Mouse (Mus musculus): ENCODE data around the gene Drc3. TPM values are rescaled to one million over a fixed set of nuclear protein-coding genes. Genes with fewer than 3 reads are reported as not detected.

Gene Drc3
- polyA plus RNA-seq, 1 experiment from 2014 or later, result 0.69 TPM

DNA sequence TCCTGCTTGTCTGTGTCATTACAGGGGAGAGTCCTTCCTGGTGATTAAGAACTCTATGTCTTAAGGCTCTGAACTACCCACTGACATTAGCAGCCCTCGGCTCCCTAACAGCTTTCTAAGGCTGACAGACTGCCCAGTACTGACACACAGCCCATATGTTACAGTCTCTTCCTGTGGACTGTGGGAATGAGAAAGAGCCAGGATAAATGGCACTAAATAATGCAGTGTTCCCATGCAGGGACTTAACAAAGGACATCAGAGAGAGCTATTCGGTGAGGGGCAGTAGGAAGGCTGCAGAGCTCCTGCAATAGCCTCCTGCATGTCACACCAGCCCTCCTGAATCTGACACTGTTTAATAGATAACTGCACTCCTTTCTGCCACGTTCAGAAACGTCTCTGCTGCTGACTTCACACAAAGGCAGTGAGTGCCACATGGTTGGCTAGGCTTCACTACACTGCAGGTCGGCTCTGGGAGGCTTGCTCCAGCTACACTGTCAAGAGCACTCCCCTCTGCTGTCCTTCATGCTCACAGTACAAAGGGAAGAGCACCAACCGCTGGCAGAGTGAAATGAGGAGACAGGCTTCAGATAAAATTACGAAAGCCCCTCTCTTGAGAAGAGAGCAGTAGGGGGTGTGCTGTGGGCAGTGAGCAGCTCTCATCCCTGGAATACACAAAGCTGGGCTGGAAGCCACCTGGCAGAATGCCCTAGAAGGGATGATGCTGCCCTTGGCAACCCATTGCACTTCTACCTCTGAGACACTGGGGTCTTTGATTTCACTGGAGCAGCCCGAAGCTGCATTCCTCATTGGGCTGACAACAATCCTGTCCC, 41.9 kb upstream of the Drc3 start:
- H3K9me3 ChIP-seq (ENCODE audit: control insufficient read depth, low read length), result no peaks in the 10 kb centered on the region
- peak; percentile 68 for DNase-seq (ENCODE audit: low spot score)
- H3K4me3 ChIP-seq (ENCODE audit: low read depth, low read length), result no peak overlapping the region
- peak overlapping the region; percentile 94 for H3K27ac ChIP-seq (ENCODE audit: low read depth, low read length)
- H3K4me1 ChIP-seq (ENCODE audit: control insufficient read depth, insufficient read depth, low read length), result peaks cover 21% of the 10 kb centered on the region
- WGBS, result 6% methylated on average over 8 of the region's 8 CpGs
- H3K9ac ChIP-seq (ENCODE audit: low read length), result peak overlapping the region; percentile 47
- H3K36me3 ChIP-seq (ENCODE audit: control insufficient read depth, insufficient read depth, low read length), result no peaks in the 10 kb centered on the region
- H3K27me3 ChIP-seq (ENCODE audit: control insufficient read depth, insufficient read depth, low read length), result no peaks in the 10 kb centered on the region
- peak overlapping the region; percentile 25; the same call in 1 of the 2 replicates for H3K4me2 ChIP-seq (ENCODE audit: low read depth)
- ATAC-seq (ENCODE audit: insufficient read depth, low FRiP score, low TSS enrichment), result peak; percentile 85

- no peak overlapping the region for H3K4me3 ChIP-seq (ENCODE audit: low read depth, low read length)
- no peak for DNase-seq (ENCODE audit: low spot score)
- H3K27ac ChIP-seq (ENCODE audit: low read depth, low read length), result no peak overlapping the region
- H3K4me1 ChIP-seq (ENCODE audit: control insufficient read depth, insufficient read depth, low read length), result peaks cover 16% of the 10 kb centered on the region
- ATAC-seq (ENCODE audit: insufficient read depth, low FRiP score, low TSS enrichment), result no peak
- 74% methylated on average over 7 of the region's 7 CpGs for WGBS
- no peaks in the 10 kb centered on the region for H3K9me3 ChIP-seq (ENCODE audit: control insufficient read depth, low read length)
- H3K27me3 ChIP-seq (ENCODE audit: control insufficient read depth, insufficient read depth, low read length), result no peaks in the 10 kb centered on the region
- no peaks in the 10 kb centered on the region for H3K36me3 ChIP-seq (ENCODE audit: control insufficient read depth, insufficient read depth, low read length)
- H3K4me2 ChIP-seq (ENCODE audit: low read depth), result no peak overlapping the region
- no peak overlapping the region for H3K9ac ChIP-seq (ENCODE audit: low read length)
Observed at GRCm38 (mm10) chr11:60316250-60316649, 36.9 kb upstream of the Drc3 start.

- H3K27ac ChIP-seq (ENCODE audit: low read depth, low read length), result no peak overlapping the region
- H3K9me3 ChIP-seq (ENCODE audit: control insufficient read depth, low read length), result no peaks in the 10 kb centered on the region
- no peaks in the 10 kb centered on the region for H3K36me3 ChIP-seq (ENCODE audit: control insufficient read depth, insufficient read depth, low read length)
- 84% methylated on average over 8 of the region's 8 CpGs for WGBS
- H3K9ac ChIP-seq (ENCODE audit: low read length), result no peak overlapping the region
- peaks cover 10% of the 10 kb centered on the region for H3K4me1 ChIP-seq (ENCODE audit: control insufficient read depth, insufficient read depth, low read length)
- ATAC-seq (ENCODE audit: insufficient read depth, low FRiP score, low TSS enrichment) (no peak), DNase-seq (ENCODE audit: low spot score) (no peak)
- no peak overlapping the region for H3K4me3 ChIP-seq (ENCODE audit: low read depth, low read length)
- H3K27me3 ChIP-seq (ENCODE audit: control insufficient read depth, insufficient read depth, low read length), result no peaks in the 10 kb centered on the region
- H3K4me2 ChIP-seq (ENCODE audit: low read depth), result no peak overlapping the region
Observed at GRCm38 (mm10) chr11:60316883-60317282, 36.2 kb upstream of the Drc3 start.

DNA sequence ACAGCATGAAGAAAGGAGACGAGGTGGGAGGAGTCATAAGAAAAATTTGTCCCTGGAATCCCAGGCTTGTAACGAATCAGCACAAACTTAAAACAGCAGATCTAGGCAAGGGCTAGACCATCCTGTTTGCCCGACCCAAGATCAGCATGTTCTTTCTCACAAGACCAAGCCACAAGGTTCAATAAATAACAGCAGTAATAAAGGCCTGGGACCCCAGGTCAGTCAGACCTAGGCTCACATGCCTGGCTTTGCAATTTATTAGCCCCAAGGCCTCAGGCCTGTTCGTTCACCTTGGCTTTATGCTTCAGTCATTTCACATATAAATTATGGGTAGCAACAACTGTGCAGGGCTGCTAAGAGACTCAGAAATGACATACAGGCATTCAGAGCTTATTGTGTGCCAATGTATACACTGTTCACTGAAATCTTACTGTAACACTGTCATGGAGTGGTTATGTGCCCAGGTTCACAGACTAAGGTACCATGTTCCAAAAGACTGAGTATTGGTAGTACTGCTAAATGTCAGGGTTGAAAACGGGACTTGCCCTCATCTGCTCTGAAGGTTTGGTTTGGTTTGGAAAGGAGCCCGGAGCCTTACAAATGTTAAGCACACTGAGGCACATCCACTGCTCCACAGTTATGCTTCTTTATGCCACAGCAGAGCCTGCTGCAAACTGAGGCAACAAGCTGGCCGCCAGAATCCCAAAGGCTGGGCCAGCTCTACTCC, 35.6 kb upstream of the Drc3 start:
- Histone ChIP-seq H3K27me3 (ENCODE audit: control insufficient read depth, insufficient read depth, low read length) (no peaks in the 10 kb centered on the region), H3K36me3 (ENCODE audit: control insufficient read depth, insufficient read depth, low read length) (no peaks in the 10 kb centered on the region), H3K9ac (ENCODE audit: low read length) (no peak overlapping the region), H3K4me3 (ENCODE audit: low read depth, low read length) (no peak overlapping the region), H3K4me2 (ENCODE audit: low read depth) (no peak overlapping the region), H3K9me3 (ENCODE audit: control insufficient read depth, low read length) (no peaks in the 10 kb centered on the region), H3K27ac (ENCODE audit: low read depth, low read length) (no peak overlapping the region), H3K4me1 (ENCODE audit: control insufficient read depth, insufficient read depth, low read length) (peaks cover 5% of the 10 kb centered on the region)
- no peak for DNase-seq (ENCODE audit: low spot score)
- no peak for ATAC-seq (ENCODE audit: insufficient read depth, low FRiP score, low TSS enrichment)
- 75% methylated on average over 7 of the region's 7 CpGs for WGBS

GRCm38 (mm10) chr11:60318716-60319115, 34.4 kb upstream of the Drc3 start:
- DNase-seq (ENCODE audit: low spot score) (no peak), ATAC-seq (ENCODE audit: insufficient read depth, low FRiP score, low TSS enrichment) (no peak)
- Histone ChIP-seq H3K4me1 (ENCODE audit: control insufficient read depth, insufficient read depth, low read length) (peaks cover 3% of the 10 kb centered on the region; the same call in 1 of the 2 replicates), H3K27ac (ENCODE audit: low read depth, low read length) (no peak overlapping the region), H3K9me3 (ENCODE audit: control insufficient read depth, low read length) (no peaks in the 10 kb centered on the region), H3K27me3 (ENCODE audit: control insufficient read depth, insufficient read depth, low read length) (no peaks in the 10 kb centered on the region), H3K4me2 (ENCODE audit: low read depth) (no peak overlapping the region), H3K4me3 (ENCODE audit: low read depth, low read length) (no peak overlapping the region), H3K36me3 (ENCODE audit: control insufficient read depth, insufficient read depth, low read length) (no peaks in the 10 kb centered on the region), H3K9ac (ENCODE audit: low read length) (no peak overlapping the region)
- WGBS, result 58% methylated on average over 5 of the region's 5 CpGs

DNA sequence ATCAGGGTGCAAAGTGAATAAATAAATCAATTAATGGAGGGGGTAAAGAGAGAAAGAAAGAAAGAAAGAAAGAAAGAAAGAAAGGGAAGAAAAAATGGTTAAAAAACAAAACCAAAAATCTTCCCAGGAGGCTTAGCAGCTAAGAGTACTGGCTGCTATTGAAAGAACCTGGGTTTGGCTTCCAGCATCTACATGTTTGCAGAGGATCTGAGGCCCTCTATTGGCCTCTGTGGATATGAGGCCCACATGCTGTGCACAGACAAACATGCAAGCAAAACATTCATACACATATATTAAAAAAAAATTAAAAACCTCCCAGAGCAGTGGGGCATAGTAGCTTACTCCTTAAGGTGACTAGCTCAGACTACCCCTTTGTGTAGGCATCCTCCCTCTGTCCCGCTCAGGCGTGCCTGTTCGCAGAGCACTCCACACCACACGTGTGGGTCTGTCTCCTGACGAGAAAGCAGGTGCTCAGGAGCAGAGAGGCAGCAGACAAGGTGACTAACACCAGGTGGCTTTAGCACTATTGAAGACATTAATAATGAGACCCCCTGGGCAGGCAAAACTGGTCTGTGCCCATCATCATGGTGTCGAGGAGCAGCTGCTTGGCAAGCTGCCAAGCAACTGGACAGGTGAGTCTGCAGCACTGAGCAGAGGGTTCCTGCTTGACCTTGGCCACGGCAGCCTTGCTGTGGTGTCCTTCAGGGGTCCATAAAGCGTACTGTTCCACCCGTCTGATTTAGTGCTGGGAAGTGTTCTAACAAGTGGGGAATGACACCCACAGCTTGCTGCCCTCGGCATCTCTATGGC, 33.7 kb upstream of the Drc3 start:
- H3K36me3 ChIP-seq (ENCODE audit: control insufficient read depth, insufficient read depth, low read length), result no peaks in the 10 kb centered on the region
- H3K4me2 ChIP-seq (ENCODE audit: low read depth), result no peak overlapping the region
- no peak overlapping the region for H3K4me3 ChIP-seq (ENCODE audit: low read depth, low read length)
- H3K4me1 ChIP-seq (ENCODE audit: control insufficient read depth, insufficient read depth, low read length), result peaks cover 3% of the 10 kb centered on the region; the same call in 1 of the 2 replicates
- DNase-seq (ENCODE audit: low spot score) (no peak), ATAC-seq (ENCODE audit: insufficient read depth, low FRiP score, low TSS enrichment) (no peak)
- H3K27ac ChIP-seq (ENCODE audit: low read depth, low read length), result 0 out of 2 replicates have a peak overlapping the region, but pooled peaks have one; percentile 24
- no peaks in the 10 kb centered on the region for H3K27me3 ChIP-seq (ENCODE audit: control insufficient read depth, insufficient read depth, low read length)
- no peaks in the 10 kb centered on the region for H3K9me3 ChIP-seq (ENCODE audit: control insufficient read depth, low read length)
- H3K9ac ChIP-seq (ENCODE audit: low read length), result no peak overlapping the region
- 71% methylated on average over 10 of the region's 10 CpGs for WGBS

GRCm38 (mm10) chr11:60320426-60321037, 32.6 kb upstream of the Drc3 start:
- Histone ChIP-seq H3K9me3 (ENCODE audit: control insufficient read depth, low read length) (no peaks in the 10 kb centered on the region), H3K27me3 (ENCODE audit: control insufficient read depth, insufficient read depth, low read length) (no peaks in the 10 kb centered on the region), H3K4me1 (ENCODE audit: control insufficient read depth, insufficient read depth, low read length) (peaks cover 3% of the 10 kb centered on the region; the same call in 1 of the 2 replicates), H3K4me3 (ENCODE audit: low read depth, low read length) (no peak overlapping the region), H3K4me2 (ENCODE audit: low read depth) (no peak overlapping the region), H3K27ac (ENCODE audit: low read depth, low read length) (no peak overlapping the region), H3K9ac (ENCODE audit: low read length) (no peak overlapping the region), H3K36me3 (ENCODE audit: control insufficient read depth, insufficient read depth, low read length) (no peaks in the 10 kb centered on the region)
- DNase-seq (ENCODE audit: low spot score), result no peak
- WGBS, result 66% methylated on average over 8 of the region's 8 CpGs
- no peak for ATAC-seq (ENCODE audit: insufficient read depth, low FRiP score, low TSS enrichment)

DNA sequence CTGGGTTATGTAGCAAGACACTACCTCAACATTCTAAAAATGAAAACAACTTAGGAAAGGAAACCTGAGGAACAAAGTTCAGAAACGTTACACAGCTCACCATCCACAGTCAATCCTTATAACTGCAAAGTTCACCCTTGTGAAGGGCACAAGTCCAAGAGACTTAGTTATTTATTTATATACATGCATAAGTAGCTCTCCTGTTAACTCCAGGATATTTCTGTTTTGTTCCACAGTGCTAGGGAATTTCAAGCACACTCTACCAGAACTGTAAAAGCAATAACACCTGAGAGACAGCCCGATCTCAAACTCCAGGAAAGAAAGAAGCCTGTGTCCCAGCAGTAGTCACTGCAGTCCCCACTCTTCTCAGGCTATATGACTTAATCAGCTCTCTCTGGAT, 31.7 kb upstream of the Drc3 start:
- Histone ChIP-seq H3K36me3 (ENCODE audit: control insufficient read depth, insufficient read depth, low read length) (no peaks in the 10 kb centered on the region), H3K27me3 (ENCODE audit: control insufficient read depth, insufficient read depth, low read length) (no peaks in the 10 kb centered on the region), H3K4me1 (ENCODE audit: control insufficient read depth, insufficient read depth, low read length) (peaks cover 3% of the 10 kb centered on the region; the same call in 1 of the 2 replicates), H3K4me2 (ENCODE audit: low read depth) (no peak overlapping the region), H3K9ac (ENCODE audit: low read length) (no peak overlapping the region), H3K27ac (ENCODE audit: low read depth, low read length) (no peak overlapping the region), H3K4me3 (ENCODE audit: low read depth, low read length) (no peak overlapping the region), H3K9me3 (ENCODE audit: control insufficient read depth, low read length) (no peaks in the 10 kb centered on the region)
- WGBS, result 82% methylated on average over 2 of the region's 2 CpGs
- ATAC-seq (ENCODE audit: insufficient read depth, low FRiP score, low TSS enrichment) (no peak), DNase-seq (ENCODE audit: low spot score) (no peak)

Measured in neural tube, embryonic 11.5 days (tissue).